Mouse (Mus musculus) lung, adult 18-20 months (tissue): ENCODE results near the gene Susd2.

Source experiments
- DNase-seq, 2 experiments: peaks; one replicate each; pipeline ENCODE4 v3.0.0; 2022; ENCODE audit warnings: mixed read lengths in 2 of 2

Susd2 gene

DNA sequence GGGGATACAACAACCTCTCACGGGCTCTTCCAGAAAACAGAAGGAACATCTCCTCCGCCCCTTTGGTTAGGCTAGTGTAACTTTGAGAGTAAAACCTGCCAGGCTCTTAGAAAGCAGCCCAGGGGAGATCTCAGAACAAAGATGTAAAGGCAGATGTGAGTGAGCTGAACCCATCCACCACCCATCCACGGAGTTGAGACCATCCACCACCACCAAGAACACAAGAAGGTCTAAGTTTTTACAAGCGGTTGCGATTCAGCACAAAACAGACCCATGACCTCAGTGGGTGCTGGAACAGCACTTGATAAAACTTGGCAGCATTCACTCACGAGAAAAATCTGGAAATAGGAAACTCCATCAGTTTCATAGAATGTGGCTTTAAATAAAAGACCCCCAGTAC lies 17.9 kb downstream of the Susd2 start:
- DNase-seq = peak in 1 of 2 experiments; percentile 2

DNA sequence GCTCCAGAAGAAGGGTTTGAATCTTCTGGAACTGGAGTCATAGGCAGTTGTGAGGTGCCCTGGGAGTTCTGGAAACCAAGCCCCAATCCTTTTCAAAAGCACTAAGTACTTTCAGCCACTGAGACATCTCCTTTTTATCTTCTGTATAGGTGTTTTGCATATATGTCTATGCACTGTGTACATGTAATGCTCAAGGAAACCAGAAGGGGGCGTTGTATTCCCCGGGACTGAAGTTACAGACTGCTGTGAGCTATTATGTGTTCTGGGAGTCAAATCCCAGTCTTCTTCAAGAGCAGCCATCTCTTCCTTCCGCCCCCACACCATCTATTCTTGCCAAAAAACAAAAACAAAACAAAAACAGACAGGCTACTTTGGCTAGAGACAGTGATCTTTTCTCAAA lies 23.0 kb downstream of the Susd2 start:
- DNase-seq = no peak

DNA sequence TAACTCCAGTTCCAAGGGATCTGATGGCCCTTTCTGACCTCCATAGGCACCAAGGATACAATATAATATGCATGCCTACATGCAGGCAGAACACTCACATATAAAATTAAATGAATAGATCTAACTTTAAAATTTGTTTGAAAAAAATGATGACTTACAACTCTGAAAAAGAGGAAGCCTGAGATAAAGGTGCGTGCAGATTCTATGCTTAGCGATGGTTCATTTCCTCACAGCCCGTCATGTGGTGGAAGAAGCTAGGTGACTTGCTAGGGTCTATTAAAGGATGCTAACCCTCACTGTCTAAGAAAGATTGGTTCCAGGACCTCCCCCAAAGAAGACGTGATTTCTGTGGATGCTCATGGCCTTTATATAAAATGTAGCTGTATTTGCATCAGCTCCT lies 27.8 kb downstream of the Susd2 start:
- DNase-seq = no peak

DNA sequence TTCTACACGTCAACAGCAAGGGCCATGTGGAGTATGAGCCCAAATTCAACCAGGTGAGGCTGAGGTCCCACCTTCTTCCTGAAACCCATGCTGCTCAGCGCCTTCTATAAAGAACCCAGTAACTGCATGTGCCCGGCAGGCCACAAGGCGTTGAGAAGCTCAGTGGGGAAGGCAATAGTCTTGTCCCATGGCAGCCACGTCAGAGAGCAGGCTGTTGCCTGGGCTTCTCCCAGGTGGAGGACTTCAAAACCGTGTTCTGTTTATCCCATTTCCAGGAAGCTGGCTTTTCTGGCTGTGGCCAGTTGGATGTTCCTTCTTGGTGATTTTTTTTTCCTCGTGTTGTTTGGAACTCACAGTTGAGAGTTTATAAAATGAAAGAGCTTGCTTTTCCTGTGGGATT lies 33.3 kb downstream of the Susd2 start:
- DNase-seq = no peak

DNA sequence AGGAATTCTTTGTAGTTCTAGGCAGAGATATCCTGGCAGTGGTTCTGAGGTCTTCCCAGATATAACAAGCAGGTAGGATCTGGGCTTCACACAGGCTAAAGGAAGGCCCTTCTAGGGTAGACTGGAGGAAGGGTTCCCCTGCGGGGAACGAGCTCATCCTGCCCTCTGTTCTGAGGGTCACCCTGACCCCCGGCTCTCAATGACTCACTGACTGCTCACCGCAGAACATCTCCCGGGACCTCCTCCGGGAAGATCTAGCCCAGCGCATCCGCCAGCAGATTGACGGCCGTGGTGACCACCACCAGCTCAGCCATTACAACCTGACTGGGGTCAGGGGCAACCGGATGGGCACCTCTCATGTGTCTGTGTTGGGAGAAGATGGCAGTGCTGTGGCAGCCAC lies 34.8 kb downstream of the Susd2 start:
- no peak for DNase-seq

DNA sequence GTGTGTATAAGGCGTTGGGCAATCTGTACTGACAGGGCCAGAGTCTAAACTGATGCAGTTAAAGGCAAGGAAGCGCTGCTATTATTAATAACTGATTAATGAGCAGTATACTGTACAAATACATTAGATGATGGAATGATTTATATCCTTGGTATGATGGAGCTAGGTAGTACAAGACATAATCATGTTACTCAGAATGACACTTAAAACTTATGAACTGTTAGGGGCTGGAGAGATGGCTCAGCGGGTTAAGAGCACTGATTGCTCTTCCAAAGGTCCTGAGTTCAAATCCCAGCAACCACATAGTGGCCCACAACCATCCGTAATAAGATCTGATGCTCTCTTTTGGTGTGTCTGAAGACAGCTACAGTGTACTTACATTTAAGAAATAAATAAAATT lies 36.6 kb downstream of the Susd2 start:
- no peak for DNase-seq

DNA sequence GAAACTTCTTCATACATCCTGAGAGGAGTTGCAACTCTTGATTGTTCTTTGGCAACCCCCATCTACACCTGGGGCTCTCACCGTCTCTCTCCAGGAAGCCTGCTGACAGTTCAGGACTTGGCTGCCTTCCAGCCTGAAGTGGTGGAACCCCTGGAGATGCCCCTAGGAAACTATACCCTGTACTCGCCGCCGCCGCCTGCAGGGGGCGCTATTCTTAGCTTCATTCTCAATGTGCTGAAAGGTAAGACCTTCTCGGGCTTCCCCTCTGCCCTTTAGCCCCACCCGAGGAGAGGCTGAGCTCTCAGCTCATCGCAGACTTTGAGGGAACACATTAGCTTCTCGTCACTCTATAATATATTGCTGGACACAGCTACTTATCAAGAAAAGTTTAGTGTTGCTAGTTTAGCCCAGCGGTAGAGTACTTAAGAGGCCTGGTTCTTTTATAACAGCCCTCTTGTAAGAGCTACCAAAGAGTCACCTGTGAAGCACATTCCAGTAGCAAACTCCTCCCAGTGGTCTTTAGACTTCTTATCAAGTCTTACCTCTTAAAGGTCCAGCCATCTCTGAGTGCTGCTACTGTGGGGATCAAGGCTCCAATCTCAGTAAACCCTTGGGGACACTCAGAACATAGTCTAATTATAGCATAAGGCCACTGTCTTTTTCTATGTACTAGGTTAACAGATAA lies 38.5 kb downstream of the Susd2 start:
- no peak for DNase-seq

DNA sequence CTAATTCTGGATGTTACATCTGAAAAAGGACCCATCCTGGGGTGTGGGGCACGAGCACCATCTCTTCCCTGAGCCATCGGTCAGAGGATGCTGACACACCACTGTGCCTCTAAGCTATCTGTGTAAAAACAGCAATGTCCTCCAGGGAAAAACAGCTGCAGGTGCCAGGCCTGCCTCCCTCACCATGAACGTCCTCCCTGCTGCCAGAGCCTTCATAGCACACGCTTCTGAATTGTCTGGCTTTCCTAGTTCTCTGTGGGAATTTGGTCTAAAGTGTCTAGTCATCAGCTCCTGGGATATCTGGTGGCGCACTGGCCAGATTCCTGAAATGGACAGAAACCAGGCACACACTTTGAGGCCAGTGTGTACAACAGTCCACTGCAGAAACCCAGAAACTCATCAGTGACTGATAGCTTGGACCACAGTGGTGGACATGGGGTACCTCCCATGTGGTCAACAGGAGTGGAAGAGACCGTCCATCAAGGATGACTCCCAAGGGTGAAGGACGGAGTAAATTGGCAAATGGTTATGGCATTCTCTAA lies 43.5 kb downstream of the Susd2 start:
- DNase-seq = no peak

DNA sequence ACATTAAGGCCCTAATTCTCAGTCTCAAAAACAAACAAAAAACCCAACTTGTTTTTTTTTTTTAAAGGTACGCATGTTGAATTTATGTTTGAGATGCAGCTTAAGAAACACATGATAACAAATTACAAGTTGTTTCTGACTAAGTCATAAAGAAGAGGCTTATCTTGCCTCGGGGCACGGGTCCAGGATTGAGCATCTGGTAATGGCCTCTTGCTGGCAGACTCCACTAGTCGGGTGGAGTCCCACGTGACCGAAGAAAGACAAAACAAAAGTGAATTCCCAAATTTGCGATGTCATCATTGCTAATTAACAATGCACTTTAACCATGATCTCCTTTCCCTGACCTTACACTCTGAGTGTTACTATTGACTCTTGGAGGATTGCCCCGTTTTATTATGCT lies 47.8 kb downstream of the Susd2 start:
- peak; percentile 48 to 55 for DNase-seq

DNA sequence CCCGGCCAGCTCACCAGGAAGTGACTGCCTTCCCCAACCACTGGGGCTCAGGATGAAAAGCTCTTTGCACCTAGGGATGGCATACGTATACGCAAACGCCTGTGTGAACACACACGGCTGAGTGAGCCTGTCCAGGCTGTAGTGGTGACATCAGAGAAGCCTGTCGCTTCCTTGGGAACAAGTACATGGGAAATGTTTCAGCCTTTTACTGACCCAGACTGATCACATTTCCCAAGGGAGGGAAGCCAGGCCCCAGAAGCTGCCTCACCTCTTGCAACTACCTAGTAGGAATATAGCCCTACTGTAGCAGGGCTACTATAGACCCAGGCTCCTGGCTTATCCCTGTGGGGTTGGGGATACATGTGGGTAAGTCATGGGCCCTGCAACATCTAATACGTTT lies 51.2 kb downstream of the Susd2 start:
- DNase-seq = no peak

DNA sequence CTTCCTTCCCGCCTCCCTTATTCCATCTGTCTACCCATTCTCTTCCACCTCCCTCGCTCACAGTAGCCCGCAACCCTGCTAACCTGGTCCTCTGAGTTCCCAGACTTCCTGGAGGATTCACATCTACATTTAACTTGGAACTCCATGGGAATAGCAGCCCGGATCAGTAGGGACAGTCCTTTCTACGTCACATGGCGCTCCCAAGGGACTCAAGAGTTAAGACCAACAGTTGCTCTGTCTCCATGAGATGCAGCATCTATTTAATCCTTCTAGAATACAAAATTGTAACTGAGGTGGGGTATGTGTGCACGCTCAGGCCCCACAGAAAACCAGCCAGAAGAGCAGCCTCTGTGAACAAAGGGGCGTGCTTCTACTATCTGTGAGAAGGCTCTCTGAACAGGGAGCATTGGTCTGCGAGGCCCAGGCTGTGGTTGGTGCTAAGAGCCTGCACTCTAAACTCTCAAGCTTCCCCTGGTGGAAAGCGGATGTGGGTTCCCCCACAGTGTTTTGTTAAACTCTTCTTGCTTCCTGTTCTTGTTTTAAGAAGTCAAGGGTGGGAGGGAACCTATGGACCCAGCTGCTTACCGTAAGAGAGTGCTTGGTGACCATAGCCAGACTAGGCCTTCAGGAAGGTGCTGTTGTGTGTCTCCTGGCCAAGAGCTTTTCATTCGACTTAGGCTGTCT lies 52.5 kb downstream of the Susd2 start:
- DNase-seq = peak; percentile 77 to 81

DNA sequence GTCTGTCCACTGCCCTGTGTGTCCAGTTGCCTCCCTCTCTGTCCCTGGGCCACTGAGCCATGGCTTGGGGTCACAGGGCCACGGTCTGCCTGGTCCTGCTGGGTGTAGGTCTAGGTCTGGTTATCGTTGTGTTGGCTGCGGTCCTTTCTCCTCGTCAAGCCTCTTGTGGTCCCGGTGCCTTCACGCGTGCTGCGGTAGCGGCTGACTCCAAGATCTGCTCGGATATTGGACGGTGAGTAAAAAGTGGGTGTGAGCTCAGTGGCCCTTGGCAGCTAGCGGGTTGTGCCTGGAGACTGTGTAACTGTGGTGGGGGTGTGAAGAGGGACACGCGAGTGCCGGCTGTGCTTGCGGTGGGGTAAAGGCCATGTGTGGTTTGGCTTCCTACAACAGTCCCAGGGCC lies 54.2 kb downstream of the Susd2 start:
- peak; percentile 30 to 51 for DNase-seq

DNA sequence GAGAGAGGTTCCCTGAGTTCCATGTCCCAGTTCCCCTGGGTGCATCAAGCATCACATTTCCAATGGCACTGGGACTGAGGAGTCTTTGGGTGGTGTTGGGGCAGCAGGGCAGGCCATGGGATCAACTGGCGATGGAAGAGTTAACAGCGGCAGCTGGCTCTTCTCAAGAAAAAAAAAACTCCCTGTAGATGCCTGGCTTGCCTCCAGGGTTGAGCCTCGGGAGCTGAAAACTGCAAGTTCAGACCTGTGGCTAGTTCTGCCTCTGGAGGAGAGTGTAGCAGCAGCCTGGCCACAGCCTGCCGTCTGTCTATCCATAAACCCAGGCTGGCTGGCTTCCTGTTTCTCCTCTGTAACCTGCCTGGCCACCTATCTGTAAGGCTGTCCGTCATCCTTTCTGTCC lies 54.7 kb downstream of the Susd2 start, which contains the start of gene Ggt5:
TSS of gene Ggt5 (plus strand) at position 212 of the 400 bp plus-strand sequence.
- peak; percentile 46 to 50 for DNase-seq

DNA sequence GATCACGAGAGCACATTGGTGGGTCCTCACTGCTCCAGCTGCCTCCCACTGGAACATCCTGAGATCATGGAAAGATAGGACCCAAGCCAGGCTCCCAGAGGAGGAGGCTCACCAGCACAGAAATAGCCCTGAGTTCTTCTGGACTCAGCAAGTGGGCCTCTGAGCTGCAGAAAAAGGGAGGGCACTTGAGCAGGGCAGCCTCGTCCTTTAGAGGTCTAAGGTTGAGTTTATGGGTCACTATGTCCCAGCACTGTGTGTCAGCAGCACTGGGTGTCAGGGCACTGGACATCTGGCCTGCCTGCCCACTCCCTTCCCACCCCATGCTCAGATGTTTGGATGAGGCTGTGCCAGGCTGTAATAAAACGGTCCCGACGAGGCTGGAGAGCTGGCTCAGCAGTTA lies 55.5 kb downstream of the Susd2 start:
- DNase-seq = peak; percentile 35 to 56

DNA sequence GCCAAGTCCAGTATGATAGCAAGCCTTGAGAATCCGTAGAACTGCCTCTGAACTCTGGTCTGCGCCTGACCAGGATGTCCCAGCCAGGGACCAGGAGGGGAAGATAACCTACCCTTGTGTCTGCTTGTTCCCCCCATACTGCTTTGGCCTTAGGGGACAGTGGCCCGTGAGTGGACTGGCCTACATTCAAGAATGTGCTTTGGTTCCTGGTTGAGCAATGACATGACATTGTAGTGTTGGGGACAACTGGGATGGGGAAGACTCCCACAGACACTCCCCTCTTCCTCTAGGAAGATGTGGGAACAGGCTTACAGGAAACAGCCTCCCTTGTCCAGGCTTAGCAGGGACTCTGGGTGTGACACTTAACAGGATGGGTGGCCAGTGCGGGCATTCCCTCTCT lies 56.0 kb downstream of the Susd2 start:
- peak in 1 of 2 experiments; percentile 36 for DNase-seq
